Mouse (Mus musculus): ENCODE results near the gene Zfp950.
A peak's percentile ranks its signal among the peaks of the same experiment; 100 is the strongest.
"Not testable (repeated sequence)": the region's sequence is repeated elsewhere in the genome, so short reads cannot be mapped to it uniquely, and the experiment has no call there.

Gene Zfp950

DNA sequence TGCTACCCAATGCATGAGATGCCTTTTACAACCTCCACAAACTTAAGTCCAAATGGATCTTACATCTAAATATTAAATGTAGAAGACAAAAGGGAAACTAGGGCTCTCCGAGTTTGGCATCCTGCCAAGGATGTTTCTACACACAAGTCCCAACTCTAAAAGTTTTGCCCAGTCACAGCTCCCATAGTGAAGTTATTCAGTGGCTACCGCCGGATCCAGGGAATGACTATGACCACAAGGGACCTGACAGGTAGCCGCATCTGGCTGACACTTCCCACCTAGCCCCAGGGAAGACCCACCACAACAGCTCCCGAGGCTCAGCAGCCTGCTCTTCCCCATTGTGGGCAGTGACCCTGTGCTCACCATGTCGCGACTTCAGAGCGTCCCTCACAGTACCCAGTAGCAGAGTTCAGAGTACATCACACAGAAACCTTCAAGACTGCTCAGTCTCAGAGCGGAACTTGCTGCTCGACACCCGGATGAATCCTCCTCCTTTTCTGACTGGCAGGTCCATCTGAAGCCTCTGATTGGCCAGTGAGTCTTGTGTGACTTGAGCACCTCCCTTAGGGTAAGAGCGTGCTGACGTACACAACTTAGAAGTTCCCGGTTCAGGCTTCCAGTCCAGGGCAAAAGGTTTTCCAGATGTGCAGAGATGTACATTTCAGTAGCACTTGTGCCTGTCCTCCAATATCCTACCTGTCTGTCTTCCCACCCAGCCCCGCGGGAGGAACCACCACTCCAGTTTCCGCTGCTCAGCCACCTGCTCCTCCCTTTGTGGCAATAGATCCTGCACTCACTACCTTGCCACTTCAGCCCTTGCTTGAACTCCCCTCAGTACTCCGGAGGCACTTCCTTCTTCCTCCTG lies at the start of gene Zfp950:
Zfp950 (minus strand) TSS at position 499 of the 865 bp plus-strand sequence.
- peak; percentile 98 for DNase-seq (ENCODE audit: low read depth, low spot score)

DNA sequence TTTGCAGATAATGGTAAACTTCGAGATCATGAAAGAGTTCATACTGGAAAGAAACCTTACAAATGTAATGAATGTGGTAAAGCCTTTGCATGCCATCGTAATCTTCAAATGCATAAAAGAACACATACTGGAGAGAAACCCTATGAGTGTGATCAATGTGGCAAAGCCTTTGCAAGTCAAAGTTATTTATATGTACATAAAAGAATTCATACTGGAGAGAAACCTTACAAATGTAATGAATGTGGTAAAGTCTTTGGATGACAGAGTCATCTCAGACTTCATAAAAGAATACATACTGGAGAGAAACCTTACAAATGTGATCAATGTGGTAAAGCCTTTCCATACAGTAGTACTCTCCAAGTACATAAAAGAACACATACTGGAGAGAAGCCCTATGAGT lies 43.0 kb upstream of the Zfp950 start, which contains the start of gene Gm6020:
Gm6020 (plus strand) TSS at position 301 of the 400 bp plus-strand sequence.
- not testable (repeated sequence) for DNase-seq (ENCODE audit: low read depth, low spot score)

- no peak for DNase-seq (ENCODE audit: low read depth, low spot score)
Observed at GRCm38 (mm10) chr19:61175756-61176324, 35.2 kb upstream of the Zfp950 start, which contains the start of gene Gm7102. TSS of gene Gm7102 (minus strand) at chr19:61176309.

- no peak for DNase-seq (ENCODE audit: low read depth, low spot score)
Observed at GRCm38 (mm10) chr19:61151701-61152420, 11.2 kb upstream of the Zfp950 start.

DNA sequence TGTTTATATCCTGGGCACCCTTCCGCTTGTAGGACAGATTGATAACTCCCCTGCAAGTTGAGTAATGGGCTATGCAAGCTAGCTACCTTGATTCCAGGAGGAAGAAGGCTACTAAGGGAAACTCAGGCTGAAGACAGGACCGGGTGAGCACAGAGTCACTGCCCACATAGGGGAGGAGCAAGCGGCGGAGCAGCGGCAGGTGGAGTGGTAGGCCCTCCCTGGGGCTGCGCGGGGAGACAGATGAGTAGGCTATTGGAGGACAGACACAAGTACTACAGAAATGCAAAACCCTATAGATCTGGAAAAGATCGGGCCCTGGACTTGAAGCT lies 10.7 kb upstream of the Zfp950 start:
- DNase-seq (ENCODE audit: low read depth, low spot score), result no peak

DNA sequence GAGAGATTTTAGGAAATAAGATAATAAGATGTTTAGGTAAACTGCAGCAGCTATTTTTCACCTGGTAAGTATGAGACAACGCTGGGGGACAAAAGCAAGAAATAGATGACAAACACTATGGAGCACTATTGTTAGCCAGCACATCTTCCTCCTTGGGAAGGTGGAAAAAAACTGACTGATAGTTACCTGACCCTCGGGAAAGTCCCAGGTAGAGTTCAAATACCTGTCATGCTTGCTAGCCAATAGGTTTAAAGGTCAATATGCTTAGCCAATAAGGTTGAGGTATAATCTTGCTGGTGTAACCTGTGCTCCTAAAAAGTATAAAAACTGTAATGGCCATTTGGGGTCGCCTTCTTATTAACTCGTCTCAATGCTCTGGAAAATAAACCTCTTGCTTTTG lies 659 bp upstream of the Zfp950 start:
- no peak for DNase-seq (ENCODE audit: low read depth, low spot score)

GRCm38 (mm10) chr19:61138655-61139054 lies 2.0 kb downstream of the Zfp950 start:
- DNase-seq (ENCODE audit: low read depth, low spot score), result no peak

- no peak for DNase-seq (ENCODE audit: low read depth, low spot score)
Observed at GRCm38 (mm10) chr19:61131096-61131495, 9.5 kb downstream of the Zfp950 start.

DNA sequence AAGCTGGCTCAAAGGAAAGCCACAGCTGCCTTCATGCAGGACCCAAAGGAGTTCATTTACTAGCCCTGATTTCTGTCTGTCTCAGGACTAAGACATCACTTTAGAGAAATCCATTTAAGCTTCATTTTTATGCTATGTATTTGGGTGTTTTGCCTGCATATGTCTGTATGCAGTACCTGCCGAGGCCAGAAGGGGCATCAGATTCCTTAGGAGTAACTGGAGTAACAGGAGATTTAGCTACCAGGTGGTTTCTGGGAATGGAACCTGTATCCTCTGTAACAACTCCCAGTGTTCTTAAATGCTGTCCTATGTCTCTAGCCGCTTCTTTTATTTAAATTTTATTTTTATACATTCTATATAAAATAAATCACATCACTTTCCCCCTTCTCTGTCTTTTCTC lies 30.5 kb downstream of the Zfp950 start:
- peak; percentile 50 for DNase-seq (ENCODE audit: low read depth, low spot score)

DNA sequence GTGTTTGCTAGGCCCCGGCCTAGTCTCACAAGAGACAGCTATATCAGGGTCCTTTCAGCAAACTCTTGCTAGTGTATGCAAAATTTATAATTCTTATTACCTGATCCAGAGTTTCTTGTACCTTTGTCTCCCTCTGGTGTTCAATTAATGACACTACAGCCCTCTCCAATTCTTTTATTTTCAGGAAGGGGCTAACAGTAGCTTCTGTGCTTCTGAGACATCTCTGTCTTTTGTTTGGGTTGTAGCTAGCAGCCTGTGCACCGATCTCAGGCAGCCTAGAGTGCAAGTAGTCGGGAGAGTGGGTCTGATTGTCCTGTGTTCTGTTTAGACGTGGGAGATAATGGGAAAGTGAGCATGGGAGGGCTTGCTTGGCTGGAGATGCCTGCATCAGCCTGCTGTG lies 42.9 kb downstream of the Zfp950 start:
- DNase-seq (ENCODE audit: low read depth, low spot score), result peak; percentile 74

DNA sequence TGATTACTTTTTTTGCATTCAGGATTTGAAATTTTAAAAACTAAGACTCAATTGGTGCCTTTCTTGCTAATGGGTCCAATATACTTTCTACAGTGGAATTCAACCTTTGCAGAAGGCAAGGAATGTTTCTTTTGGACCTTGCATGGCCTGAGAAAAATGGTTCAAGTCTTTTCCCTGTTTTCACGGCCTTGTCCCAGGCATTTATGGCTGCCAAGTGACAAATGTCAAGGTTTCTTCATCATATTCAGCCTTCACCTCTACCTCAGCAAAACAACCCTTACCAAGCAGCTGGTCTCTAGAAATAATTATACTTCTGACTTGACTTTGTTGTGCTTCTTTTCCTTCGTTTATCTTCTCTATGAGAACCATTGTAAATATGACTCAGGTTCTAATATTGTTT lies 43.9 kb downstream of the Zfp950 start:
- no peak for DNase-seq (ENCODE audit: low read depth, low spot score)

DNA sequence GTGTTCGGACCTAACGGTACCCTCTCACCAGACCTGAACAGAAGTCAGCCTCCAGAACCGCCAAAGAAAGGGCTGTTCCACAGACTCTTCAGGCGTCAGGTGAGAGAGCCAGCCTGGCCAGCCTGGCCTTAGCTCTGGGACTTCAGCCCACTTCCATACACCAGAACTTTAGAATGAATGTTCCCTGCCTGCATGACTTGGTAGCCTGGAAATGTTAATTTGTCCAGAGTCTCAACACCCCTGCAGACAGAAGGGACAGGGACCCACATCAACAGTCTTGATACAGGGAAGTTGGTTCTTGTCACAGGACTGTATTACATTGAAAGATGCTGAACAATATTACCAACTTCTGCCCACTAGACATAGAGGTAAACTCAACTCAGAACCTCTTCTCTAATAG lies 50.1 kb downstream of the Zfp950 start:
- DNase-seq (ENCODE audit: low read depth, low spot score), result no peak

- no peak for DNase-seq (ENCODE audit: low read depth, low spot score)
Observed at GRCm38 (mm10) chr19:61089001-61089400, 51.6 kb downstream of the Zfp950 start.

GRCm38 (mm10) chr19:61087781-61088180 lies 52.9 kb downstream of the Zfp950 start:
- DNase-seq (ENCODE audit: low read depth, low spot score), result no peak

GRCm38 (mm10) chr19:61085217-61085616 lies 55.4 kb downstream of the Zfp950 start:
- DNase-seq (ENCODE audit: low read depth, low spot score), result no peak

GRCm38 (mm10) chr19:61084149-61084940 lies 56.3 kb downstream of the Zfp950 start:
- peak; percentile 95 for DNase-seq (ENCODE audit: low read depth, low spot score)

GRCm38 (mm10) chr19:61083006-61083405 lies 57.6 kb downstream of the Zfp950 start:
- DNase-seq (ENCODE audit: low read depth, low spot score), result no peak

- peak; percentile 43 for DNase-seq (ENCODE audit: low read depth, low spot score)
Observed at GRCm38 (mm10) chr19:61080251-61080749, 60.3 kb downstream of the Zfp950 start.

DNA sequence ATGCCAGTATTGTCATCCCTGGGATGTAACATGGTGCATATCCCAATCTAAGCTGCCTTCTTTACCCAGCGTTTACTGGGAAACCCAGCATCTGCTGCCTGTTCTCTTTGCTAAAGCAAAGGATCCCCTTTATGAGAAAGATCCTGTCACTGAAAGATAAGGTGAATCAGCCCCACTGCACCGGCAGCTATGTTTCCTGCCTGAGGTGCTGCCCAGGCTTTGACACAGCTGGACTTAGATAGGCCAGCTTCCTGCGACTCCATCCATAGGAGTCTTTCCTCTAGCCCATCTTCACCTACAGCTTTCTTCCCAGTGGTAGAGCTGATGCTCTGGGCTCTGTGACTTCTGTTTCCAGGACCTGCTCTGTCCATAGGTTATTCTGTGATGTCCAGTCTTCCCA lies 62.0 kb downstream of the Zfp950 start:
- no peak for DNase-seq (ENCODE audit: low read depth, low spot score)

GRCm38 (mm10) chr19:61065011-61065410 lies 75.6 kb downstream of the Zfp950 start:
- peak; percentile 27 for DNase-seq (ENCODE audit: low read depth, low spot score)

GRCm38 (mm10) chr19:61064386-61064785 lies 76.3 kb downstream of the Zfp950 start:
- DNase-seq (ENCODE audit: low read depth, low spot score), result peak; percentile 58

Data from 3T3-L1 (cell line).